Mouse (Mus musculus) thymus, adult 18-20 months (tissue): Measurements from ENCODE around the gene Intu.

Experiments
- DNase-seq, 2 experiments: peaks; one replicate each; pipeline ENCODE4 v3.0.0; 2022; ENCODE audit warnings: mixed read lengths in 2 of 2

Intu gene

GRCm38 (mm10) chr3:40531286-40532141 is at the start of gene Intu:
Gene Intu (plus strand): TSS chr3:40531286.
- DNase-seq: no peak

DNA sequence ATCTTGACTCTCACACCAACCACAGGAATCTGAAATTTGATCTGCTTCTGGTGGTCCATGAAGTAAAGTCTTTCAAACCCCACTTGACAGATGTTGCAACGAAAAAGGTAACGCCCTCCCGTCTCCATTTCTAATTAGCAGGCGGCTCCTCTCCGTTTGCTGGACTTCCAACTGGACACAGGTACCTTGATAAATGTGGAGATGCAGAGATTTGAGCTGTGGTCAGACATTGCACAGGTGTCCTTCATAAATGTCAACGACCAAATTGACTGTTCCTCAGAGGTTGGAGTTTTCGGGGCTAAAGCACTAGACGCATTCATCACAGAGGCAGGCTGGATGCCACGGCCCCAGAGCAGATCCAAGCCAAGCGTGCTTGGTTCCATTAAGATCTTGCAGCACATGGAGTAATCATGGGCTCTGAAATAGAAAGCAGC is 47.8 kb upstream of the Intu start:
- no peak for DNase-seq

GRCm38 (mm10) chr3:40487381-40487780 is 43.7 kb upstream of the Intu start:
- DNase-seq: no peak

GRCm38 (mm10) chr3:40491742-40492141 is 39.3 kb upstream of the Intu start:
- DNase-seq: no peak

GRCm38 (mm10) chr3:40498898-40499297 is 32.2 kb upstream of the Intu start:
- no peak for DNase-seq

DNA sequence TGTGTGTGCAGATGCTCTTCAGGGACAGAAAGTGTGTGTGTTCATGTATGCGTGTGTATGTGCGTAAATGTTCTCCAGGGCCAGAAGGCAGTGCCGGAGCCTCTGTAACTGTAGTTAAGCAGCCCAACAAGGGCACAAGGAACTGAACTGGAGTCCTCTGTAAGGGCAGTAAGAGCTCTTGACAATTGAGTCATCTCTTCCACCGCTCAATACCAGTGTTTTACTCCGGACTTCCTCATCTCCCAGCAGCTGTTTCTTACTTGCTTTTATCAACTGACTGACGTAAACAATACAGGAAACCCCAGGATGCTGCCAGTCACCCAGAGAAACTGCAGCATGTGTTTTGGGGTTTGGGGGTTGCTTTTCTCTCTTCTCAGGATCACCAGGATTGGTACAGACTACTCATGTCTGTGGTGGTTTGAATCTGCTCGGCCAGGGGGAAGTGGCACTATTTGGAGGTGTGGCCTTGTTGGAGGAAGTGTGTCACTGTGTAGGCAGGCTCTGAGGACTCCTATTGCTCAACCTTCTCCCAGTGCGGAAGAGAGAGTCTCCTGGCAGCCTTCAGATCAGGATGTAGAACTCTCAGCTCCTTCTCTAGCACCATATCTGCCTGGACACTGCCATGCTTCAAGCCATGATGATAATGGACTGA is 30.8 kb upstream of the Intu start:
- no peak for DNase-seq

DNA sequence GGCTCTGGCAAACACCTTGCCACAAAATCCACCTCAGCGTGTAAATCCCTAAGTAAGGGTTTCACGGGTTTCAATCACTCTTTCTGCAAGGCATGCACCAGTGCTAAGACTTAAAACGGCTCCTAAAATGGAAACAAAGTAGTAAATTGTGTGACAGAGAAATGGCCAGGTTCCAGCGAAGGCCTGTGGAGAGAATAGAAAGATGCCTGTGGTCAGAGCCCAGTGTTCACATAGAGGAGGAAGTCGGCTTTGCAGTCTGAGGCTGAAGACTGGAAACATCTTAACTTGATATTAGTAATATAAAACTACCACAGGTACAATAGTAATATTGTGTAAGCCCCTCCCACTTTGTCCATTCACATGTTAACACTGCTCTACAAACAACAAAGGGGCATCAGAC is 26.7 kb upstream of the Intu start:
- DNase-seq: no peak

DNA sequence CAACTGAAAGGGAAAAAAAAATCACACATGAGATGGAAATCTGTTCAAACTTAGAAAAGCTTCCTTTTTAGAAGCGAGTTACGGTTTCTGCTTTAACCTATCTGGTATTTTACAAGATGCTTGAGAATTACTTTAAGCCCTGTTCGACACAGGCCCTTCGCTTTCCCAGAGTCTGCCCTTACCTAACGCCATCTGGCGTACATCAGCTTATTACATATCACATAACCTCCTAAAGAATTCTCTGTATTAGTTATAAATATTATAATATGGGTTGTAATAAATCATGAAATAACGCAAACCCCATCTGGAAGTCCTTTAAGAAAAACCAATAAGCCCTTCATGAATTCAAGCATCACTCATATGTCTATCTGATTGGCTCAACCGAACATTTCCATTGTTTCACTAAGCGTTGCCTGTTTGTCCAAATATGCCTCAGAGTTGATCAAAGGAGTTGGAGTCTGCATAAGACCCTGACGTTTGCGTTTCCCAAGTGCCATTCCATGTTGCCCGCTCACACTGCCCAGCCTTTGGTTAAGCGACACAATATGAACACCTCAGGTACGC is 25.6 kb upstream of the Intu start:
- no peak for DNase-seq

GRCm38 (mm10) chr3:40508927-40509576 is 22.0 kb upstream of the Intu start:
- no peak for DNase-seq

GRCm38 (mm10) chr3:40510567-40510966 is 20.5 kb upstream of the Intu start:
- DNase-seq: no peak

DNA sequence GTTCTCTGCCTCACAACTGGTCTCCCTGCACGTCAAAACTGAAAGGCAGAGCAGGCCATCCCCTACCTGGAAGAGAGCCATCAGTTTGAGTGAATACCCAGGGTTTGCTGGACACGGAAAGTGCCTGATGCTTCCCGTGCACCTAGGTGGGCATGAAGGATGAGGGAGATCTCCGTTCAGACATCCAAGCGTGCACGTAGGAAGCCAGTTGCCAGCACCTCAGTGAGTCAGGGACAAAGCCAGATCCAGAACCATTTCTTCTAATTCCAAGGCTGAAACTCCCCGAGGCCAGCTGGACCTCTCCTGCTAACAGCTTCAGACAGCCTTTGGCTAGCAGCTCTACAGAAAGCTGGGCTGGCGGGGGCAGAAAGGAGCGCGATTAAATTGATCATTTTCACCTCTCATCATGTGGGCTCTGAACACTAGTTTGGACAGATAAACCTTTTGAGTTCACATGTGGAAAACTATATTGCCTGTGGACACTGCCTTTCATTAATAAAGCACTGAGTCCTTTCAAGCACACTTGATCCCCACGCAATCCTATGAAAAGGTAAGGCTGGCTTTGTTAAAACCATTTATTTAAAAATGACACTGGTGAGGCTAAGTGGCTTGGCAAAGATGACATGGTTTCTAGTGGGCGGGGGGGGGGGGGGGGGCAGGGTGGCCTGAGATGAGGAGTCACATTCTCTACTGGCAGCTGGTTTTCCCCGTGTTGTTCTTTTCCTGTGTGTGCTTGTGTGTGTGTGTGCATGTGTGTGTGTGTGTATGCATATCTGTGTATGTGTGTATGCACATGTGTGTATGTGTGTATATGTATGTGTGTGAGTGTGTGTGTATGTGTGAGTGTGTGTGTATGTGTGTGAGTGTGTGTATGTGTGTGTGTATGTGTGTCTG is 17.9 kb upstream of the Intu start:
- no peak for DNase-seq

DNA sequence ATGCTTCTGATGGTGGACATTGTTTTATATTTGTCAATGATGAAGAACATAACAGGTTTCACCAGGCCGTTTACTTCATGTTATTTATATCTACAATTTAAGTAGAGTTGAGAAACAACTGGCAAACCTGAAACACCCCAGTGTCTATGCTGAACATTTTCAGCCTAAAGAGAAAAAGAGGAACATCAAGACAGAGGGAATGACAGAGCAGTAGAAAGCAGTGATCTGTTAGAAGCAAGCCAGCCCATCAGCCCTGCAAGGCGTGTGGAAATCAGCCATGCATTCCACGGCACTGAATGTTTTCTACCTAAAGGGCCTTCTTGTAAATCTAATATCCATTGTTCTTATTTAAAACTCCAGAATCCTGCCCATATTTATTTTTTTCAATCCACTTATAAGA is 12.8 kb upstream of the Intu start:
- no peak for DNase-seq

- no peak for DNase-seq
Observed at GRCm38 (mm10) chr3:40519555-40519954, 11.5 kb upstream of the Intu start.

- no peak for DNase-seq
Observed at GRCm38 (mm10) chr3:40520567-40520966, 10.5 kb upstream of the Intu start.

DNA sequence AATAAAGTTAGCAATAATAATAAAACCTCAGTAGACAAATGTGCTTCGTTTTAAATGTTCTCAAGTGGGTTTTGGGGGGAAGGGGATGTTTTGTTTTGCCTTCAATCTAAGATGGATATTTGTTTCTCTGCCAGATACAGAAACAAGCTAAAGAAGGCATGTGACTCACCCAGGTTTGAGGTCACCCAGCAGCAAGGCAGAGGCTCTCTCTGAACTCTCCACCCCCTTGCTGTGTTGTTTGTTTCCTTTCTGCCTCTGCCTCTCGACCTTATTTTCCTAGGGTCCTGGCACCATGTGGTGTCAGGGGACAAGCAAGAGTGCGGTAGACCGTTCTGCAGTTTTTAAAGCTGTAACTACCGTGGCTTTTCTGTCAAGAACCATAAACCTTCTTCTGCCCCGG is 8.6 kb upstream of the Intu start:
- no peak for DNase-seq

DNA sequence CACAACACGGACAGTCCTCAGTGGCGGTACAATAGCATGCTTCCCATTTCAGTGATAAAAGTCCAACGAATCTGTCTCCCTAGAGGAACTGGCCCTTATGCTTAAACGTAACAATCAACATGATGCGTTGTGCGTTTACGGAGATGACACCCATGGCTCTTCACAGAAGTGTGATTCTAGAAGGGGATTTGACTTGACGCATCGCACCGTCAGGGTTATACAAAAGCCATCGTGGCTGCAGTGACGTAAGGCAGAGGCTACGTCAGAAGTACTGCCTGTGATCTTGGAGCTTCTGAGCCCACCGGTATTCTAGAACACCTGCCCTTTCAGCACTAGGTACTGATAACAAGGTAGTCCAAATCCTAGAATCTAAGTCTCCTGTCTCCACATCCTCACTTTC is 8.2 kb upstream of the Intu start:
- DNase-seq: no peak

DNA sequence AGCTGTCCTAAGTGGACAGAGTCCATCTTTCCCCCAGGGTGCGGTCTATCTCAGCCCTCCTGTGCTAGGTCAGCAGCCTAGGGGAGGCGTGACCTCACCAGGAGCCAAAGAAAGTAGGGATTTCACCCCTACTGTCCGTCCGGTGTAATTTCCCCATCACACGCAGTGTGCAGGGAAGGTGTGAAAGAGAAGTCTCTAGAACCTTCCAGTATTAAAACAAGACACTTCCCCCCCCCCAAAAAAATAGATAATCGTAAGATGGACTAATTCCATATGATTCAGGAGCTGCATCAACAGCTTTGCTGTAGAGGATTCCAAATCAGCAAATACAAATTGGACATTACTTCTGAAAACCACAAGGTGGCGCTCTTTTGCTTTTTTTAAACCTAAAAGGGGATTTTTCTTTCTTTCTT is 7.7 kb upstream of the Intu start:
- DNase-seq: no peak

- no peak for DNase-seq
Observed at GRCm38 (mm10) chr3:40524841-40525240, 6.2 kb upstream of the Intu start.

DNA sequence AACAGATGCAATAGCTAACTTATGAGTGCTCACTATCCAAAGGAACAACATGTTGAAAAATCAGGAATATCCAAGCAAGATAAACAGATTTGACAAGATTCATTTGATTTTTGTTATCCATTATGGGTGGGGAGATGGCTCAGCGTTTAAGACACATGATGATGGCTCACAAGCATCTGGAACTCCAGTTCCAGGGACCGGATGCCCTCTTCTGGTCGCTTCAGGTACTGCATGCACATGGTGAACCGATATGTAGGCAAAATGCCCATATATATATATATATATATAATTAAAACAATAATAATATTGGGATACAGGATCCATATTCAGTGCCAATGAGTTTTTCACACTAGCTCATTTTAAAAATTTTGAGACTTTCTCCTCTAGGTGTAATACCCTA is 5.7 kb upstream of the Intu start:
- no peak for DNase-seq

GRCm38 (mm10) chr3:40526095-40526494 is 5.0 kb upstream of the Intu start:
- no peak for DNase-seq

DNA sequence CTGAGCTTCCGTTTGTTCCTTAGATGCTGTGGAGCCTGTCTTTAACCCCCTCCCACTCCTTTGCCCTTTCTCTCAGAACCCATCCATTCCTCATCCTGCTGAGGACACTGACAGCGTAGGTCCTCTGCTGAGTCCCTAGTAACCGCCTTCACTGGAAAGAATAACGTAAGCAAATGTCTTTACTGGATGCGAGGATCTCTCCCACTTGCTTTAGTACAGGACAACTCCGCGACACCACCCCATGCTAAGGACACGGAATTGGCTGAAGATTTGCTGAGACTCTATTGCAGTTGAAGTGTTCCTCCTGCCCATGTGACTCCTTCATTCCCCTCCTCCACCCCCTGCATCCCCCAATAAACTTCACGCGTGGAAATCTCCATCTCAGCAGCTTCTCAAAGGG is 3.9 kb upstream of the Intu start:
- no peak for DNase-seq
